Mouse (Mus musculus) embryonic fibroblast, embryonic 13.5 days (primary cell): ENCODE measurements around the gene Peli1.

ENCODE experiments used
- CTCF ChIP-seq: IDR thresholded peaks from 2 replicates; pipeline ENCODE4 v1.5.1; 2011; ENCODE audit warnings: mild to moderate bottlenecking, control low read depth, low read length, moderate library complexity, borderline replicate concordance; ENCODE audit not compliant: insufficient read depth
- POLR2A ChIP-seq: IDR thresholded peaks from 2 replicates; pipeline ENCODE4 v1.6.1; 2011; ENCODE audit warnings: low read depth, mild to moderate bottlenecking, control low read depth, low read length, moderate library complexity

- TF ChIP-seq POLR2A (no peak), CTCF (no peak)
Measured at GRCm38 (mm10) chr11:21056109-21056850, 34.8 kb upstream of the Peli1 start.
